Mouse (Mus musculus): ENCODE measurements around the gene Vav2. TPM values are rescaled to one million over a fixed set of nuclear protein-coding genes. Genes with fewer than 3 reads are reported as not detected.

Vav2 gene
- total RNA-seq (2023), result 1 to 10 TPM; 7.6 to 9.0 TPM

DNA sequence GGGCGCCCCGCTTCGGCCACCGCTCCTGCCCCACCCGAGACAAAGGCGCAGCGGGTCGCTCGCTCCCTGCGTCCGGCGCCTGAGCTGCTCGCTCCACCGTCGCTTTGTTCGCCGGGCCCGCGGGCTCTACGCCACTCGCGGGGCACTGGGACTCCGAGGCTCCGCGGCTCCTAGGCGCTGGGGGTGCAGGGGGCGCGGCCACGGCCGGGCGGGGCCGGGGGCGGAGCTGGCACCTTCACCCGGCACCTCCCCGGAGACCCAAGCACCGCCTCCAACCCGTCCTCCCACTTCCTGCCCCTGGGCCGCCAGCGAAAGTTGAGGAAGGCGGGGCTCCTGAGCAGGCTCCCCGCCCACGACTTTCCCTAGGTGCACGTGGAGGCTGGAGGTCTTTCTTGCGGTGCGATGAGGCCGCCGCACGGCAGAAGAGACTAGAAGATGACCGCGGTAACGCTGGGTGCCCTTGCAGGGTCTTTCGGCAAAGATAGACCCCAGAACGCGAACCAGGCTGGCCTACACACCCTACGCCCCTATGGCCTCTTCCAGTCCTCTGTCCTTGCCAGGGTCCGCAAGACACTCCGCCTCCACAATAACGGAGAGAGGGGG, at the start of gene Vav2:
TSS of gene Vav2 (minus strand) at position 179 of the 603 bp plus-strand sequence.

GRCm38 (mm10) chr2:27441767-27442707, 15.2 kb upstream of the Vav2 start, which contains the start of gene Brd3os:
Gene Brd3os (plus strand): TSS chr2:27442324.

DNA sequence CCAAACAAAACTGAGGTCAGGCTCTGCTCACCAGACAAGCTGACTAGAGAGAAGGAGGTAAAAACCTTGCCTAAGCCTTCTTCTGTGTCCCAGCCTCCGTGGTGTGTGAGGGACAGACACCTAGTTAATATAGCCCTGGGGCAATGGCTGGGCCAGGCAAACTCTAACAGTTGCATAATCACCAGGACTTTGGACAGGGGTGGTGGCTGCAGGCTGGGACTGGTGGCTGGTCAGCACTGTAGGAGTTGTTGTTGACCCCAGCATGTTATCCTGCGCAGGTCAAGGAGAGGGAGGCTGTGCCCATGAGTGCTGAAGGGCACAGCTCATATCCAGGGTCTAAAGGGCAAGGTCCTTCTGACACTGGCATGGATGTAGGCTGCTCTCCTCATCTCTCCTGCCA, 178.6 kb downstream of the Vav2 start, which contains the start of gene Sardh:
TSS of gene Sardh (minus strand) at position 127 of the 400 bp plus-strand sequence.

Other genes with a start within 250 kb of the Vav2 start
- gene Sardh, start 178.7 kb downstream of the Vav2 start, total RNA-seq (2023), result under 1 TPM; 0.33 to 0.35 TPM
- under 1 TPM in 1 of 2 experiments, not detected in 1; 0.29 TPM for gene Brd3os, start 15.3 kb upstream of the Vav2 start, total RNA-seq (2023)
- gene Brd3, start 80.6 kb upstream of the Vav2 start, total RNA-seq (2023), result 10 to 100 TPM; 84.7 to 90.0 TPM
- 10 to 100 TPM; 44.5 to 51.2 TPM for gene Wdr5, start 88.1 kb upstream of the Vav2 start, total RNA-seq (2023)
- gene Rxra, start 249.4 kb upstream of the Vav2 start, total RNA-seq (2023), result 10 to 100 TPM; 30.6 to 39.0 TPM

Measured in neutrophil, adult 83 days (primary cell).